Mouse (Mus musculus) stomach, postnatal 0 days (tissue): ENCODE data around the gene Gpr183.

Experiments
- CTCF ChIP-seq: IDR thresholded peaks from 2 replicates; pipeline ENCODE4 v1.5.1; 2016; ENCODE audit warnings: antibody characterized with exemption, low read depth, mild to moderate bottlenecking, moderate library complexity
- EP300 ChIP-seq: optimal IDR thresholded peaks from 2 replicates; pipeline ENCODE3; 2016; ENCODE audit warnings: antibody characterized with exemption

GRCm38 (mm10) chr14:121963942-121964335 is 1.1 kb downstream of the Gpr183 start:
- TF ChIP-seq CTCF = no peak
- TF ChIP-seq EP300 = no peak
